Mouse (Mus musculus) adrenal gland (tissue): Measurements from ENCODE around the gene Cacnb2.

Source experiments
- intact Hi-C: fragments of 180-260 bp; cut with DNase I; formaldehyde crosslinking; loops from one replicate; pipeline ENCODE4 v1.15.1; 2025

Cacnb2 gene

GRCm38 (mm10) chr2:14860350-14860749 lies 257.5 kb downstream of the Cacnb2 start:
- intact Hi-C loops, result no loop called here

GRCm38 (mm10) chr2:14861613-14862012 lies 258.7 kb downstream of the Cacnb2 start:
- intact Hi-C loops, result no loop called here

- intact Hi-C loops, result no loop called here
Observed at GRCm38 (mm10) chr2:14862981-14863380, 260.1 kb downstream of the Cacnb2 start.

GRCm38 (mm10) chr2:14873116-14873515 lies 270.2 kb downstream of the Cacnb2 start:
- intact Hi-C loops, result no loop called here

GRCm38 (mm10) chr2:14873701-14874181 lies 270.9 kb downstream of the Cacnb2 start:
- intact Hi-C loops, result no loop called here

- intact Hi-C loops, result no loop called here
Observed at GRCm38 (mm10) chr2:14874281-14875037, 271.6 kb downstream of the Cacnb2 start.

GRCm38 (mm10) chr2:14875121-14875520 lies 272.2 kb downstream of the Cacnb2 start:
- intact Hi-C loops, result no loop called here

GRCm38 (mm10) chr2:14875616-14876015 lies 272.7 kb downstream of the Cacnb2 start:
- intact Hi-C loops, result no loop called here

- intact Hi-C loops, result no loop called here
Observed at GRCm38 (mm10) chr2:14878953-14879352, 276.1 kb downstream of the Cacnb2 start.

- intact Hi-C loops, result no loop called here
Observed at GRCm38 (mm10) chr2:14883460-14883859, 280.6 kb downstream of the Cacnb2 start.

- intact Hi-C loops, result no loop called here
Observed at GRCm38 (mm10) chr2:14888406-14889195, 285.7 kb downstream of the Cacnb2 start.

- intact Hi-C loops, result no loop called here
Observed at GRCm38 (mm10) chr2:14903837-14904236, 300.9 kb downstream of the Cacnb2 start.

GRCm38 (mm10) chr2:14904865-14905264 lies 302.0 kb downstream of the Cacnb2 start:
- intact Hi-C loops, result no loop called here

- intact Hi-C loops, result no loop called here
Observed at GRCm38 (mm10) chr2:14907124-14907925, 304.4 kb downstream of the Cacnb2 start.

- intact Hi-C loops, result no loop called here
Observed at GRCm38 (mm10) chr2:14917585-14918247, 314.8 kb downstream of the Cacnb2 start.

GRCm38 (mm10) chr2:14929866-14930265 lies 327.0 kb downstream of the Cacnb2 start:
- intact Hi-C loops, result no loop called here

- intact Hi-C loops, result no loop called here
Observed at GRCm38 (mm10) chr2:14931968-14932367, 329.1 kb downstream of the Cacnb2 start.

GRCm38 (mm10) chr2:14936492-14936891 lies 333.6 kb downstream of the Cacnb2 start:
- intact Hi-C loops, result no loop called here

- intact Hi-C loops, result no loop called here
Observed at GRCm38 (mm10) chr2:14942261-14942660, 339.4 kb downstream of the Cacnb2 start.

GRCm38 (mm10) chr2:14943691-14944357 lies 340.9 kb downstream of the Cacnb2 start:
- intact Hi-C loops, result no loop called here
